Mouse (Mus musculus) left cerebral cortex, postnatal 14 days (tissue): Measurements from ENCODE around the gene Atp12a. TPM values are rescaled to one million over a fixed set of nuclear protein-coding genes. Genes with fewer than 3 reads are reported as not detected.
A peak's percentile ranks its signal among the peaks of the same experiment; 100 is the strongest.

Experiments
- DNase-seq, 2 experiments: peaks; one replicate each; pipeline ENCODE4 v3.0.0; 2021 to 2022; ENCODE audit warnings: low spot score in 2 of 2, mixed read lengths in 1 of 2
- intact Hi-C: fragments of 180-260 bp; cut with DNase I; formaldehyde crosslinking; loops from one replicate; pipeline ENCODE4 v1.15.1; 2025
- long read RNA-seq, 2 experiments: library from polyadenylated mRNA; stranded (forward); transcript quantifications; one replicate each; pipeline ENCODE4 v2.0.0; 2021
- total RNA-seq, 2 experiments: library from RNA; stranded (reverse); gene quantifications; 2 replicates each; pipeline ENCODE4 v1.2.3; 2021

Gene Atp12a
- total RNA-seq = under 1 TPM; 0.19 to 0.24 TPM
- long read RNA-seq, experiment 1 = 0 reads
- long read RNA-seq, experiment 2, partial matches to known transcripts = 0 of 2 reads
- long read RNA-seq, experiment 2, other reads (novel, unspliced or antisense) = 1 of 2 reads

DNA sequence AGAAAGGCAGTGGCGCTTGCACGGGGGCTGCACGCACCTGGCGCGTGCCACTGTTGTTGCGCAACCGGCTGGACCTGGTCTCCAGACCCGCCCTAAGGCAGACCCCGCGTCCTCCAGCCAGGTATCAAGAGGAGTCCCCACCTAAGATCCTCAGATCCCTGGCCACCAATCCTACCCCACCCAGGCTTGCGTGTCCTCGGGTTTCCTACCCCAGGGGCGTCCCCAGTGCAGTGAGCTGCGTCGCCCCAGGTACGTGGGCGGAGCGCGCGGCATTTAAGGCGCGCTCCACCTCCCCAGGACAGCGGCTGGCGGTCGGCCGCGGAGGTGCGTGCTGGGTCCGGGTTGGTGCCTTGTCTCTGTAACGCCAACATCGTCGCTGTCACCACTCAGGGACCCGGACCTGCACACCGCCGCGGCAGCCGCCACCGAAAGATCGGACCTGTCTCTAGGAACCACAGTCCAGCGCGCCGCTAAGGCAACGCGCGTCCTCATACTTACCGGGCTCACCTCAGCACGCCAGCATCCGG, at the start of gene Atp12a:
Atp12a (plus strand) TSS at position 358 of the 527 bp plus-strand sequence.
- no peak for DNase-seq
- intact Hi-C loops = no loop called here

GRCm38 (mm10) chr14:56315519-56315918, 49.3 kb upstream of the Atp12a start:
- intact Hi-C loops = no loop called here
- DNase-seq = no peak

DNA sequence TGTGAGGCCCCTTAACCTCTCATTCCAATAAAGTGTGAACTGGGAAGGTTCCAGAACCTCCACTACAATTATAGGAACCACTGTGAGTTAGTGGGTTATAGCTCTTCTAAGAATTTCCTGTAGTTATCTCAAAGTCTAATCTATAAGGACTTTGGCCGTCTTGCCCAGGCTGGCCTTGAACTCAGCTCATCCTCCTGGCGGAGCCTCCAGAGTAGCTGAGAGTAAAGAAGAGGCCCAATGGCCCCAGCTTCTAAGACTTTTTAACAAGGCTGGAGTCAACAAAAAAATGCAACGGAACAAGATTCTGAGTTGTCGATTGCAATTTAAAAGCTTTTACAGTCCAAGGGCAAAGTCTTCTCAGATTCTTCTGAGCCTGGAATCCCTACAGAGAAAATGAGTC, 48.5 kb upstream of the Atp12a start:
- DNase-seq = no peak
- intact Hi-C loops = no loop called here

GRCm38 (mm10) chr14:56322982-56323381, 41.9 kb upstream of the Atp12a start:
- intact Hi-C loops = no loop called here
- no peak for DNase-seq

- no peak for DNase-seq
- intact Hi-C loops = no loop called here
Observed at GRCm38 (mm10) chr14:56325038-56325437, 39.8 kb upstream of the Atp12a start.

DNA sequence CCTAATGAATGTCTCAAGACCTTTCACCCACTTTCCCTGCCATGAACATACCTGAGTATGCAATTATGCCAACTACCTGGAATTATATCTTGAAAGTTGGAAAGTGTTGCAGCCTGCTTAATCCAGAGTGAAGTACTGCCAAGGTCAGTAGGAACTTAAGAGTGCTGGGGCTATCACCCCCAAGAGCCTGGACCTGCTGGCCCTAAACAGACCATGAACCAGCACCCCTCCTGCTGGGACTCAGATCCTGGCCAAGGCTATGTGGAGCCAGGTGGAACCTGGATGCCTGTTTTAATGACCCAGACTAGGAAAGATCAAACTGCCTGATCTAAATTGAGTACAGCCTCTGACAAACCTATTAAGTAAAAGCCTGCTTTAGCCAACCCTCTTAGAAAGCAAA, 31.2 kb upstream of the Atp12a start:
- DNase-seq = no peak
- intact Hi-C loops = no loop called here

DNA sequence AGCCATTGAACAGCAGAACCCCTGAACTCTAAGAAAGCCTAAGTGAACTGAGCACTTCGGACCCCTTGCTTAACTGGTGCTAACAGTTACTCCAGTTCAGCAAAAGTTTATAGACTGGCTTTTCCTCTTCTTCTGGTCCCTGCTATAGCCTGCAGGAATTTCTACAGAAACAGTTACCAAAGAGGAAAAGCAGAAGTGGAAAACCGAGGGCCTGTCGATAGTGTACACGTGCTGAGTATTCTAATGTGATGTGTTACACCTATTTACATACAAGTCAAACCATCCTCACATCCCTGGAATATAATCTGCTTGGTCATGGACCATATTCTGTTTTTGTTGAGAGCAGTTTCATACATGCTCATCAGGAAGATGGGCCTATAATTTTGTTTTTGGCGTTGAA, 30.4 kb upstream of the Atp12a start:
- intact Hi-C loops = no loop called here
- DNase-seq = no peak

DNA sequence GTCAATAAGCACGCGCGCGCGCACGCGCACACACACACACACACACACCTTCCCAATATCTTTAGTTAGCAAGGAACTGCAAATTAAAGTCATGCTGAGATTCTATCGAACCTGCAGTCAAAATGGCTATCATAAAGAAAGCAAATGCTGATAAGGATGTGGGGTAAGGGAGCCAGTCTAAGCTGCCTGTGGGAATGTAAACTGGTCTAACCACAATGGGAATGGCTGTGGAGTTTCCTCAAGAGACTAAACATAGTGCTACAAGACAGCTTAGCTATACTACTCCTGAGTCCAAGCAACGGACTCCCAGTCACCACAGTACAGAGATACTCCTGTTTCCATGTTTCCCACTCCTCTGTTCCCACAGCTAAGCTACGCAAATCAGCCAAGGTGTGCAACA, 28.8 kb upstream of the Atp12a start:
- intact Hi-C loops = no loop called here
- no peak for DNase-seq

DNA sequence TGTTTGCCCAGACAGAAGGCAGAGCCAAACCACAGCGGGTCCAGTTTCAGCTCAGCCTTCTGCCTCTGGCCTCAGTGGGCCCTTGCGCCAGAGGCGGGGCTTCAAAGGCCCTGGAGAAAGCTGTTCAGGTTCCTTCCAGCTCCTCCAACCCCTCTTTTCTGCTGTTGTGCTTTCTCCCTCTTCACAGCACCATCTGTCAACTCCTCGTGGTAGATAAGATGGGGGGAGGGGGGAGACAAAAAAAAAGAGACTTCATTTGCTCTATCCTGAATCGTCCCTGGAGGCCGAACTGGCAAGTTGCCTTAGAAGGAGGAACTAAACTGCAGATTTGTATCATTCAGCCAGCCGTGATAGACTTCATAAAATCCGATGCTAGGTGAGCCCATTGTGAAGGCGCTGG, 27.8 kb upstream of the Atp12a start:
- DNase-seq = no peak
- intact Hi-C loops = no loop called here

- DNase-seq = no peak
- intact Hi-C loops = no loop called here
Observed at GRCm38 (mm10) chr14:56337696-56338095, 27.2 kb upstream of the Atp12a start.

DNA sequence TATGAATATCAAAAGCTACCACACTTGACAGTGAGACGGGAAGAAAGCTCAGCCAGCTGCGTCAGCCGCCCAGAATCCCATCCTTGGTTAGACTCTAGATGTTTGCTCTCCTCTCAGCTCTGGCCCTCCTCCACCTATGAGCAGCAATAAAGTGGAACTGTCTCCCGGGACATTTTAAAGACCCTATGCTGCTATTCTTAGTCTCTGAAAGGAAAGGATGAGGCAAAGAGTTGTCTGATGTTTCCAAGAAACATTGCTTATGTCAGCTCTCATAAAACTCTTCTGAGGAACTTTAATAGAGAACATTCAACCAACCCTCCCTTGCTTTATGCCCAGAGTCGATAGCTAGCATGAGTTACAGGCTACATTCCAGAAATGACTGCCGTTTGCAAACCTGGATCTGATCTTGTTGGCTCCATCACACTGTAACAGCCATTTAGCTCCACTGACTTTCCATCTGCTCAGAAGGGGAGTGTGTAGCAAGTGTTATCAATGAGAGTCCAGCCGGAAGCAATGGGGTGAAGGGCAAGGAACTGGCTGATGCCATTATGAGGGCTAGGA, 25.9 kb upstream of the Atp12a start:
- DNase-seq = no peak
- intact Hi-C loops = no loop called here

GRCm38 (mm10) chr14:56348704-56349103, 16.2 kb upstream of the Atp12a start:
- intact Hi-C loops = no loop called here
- peak in 1 of 2 experiments; percentile 51 for DNase-seq

DNA sequence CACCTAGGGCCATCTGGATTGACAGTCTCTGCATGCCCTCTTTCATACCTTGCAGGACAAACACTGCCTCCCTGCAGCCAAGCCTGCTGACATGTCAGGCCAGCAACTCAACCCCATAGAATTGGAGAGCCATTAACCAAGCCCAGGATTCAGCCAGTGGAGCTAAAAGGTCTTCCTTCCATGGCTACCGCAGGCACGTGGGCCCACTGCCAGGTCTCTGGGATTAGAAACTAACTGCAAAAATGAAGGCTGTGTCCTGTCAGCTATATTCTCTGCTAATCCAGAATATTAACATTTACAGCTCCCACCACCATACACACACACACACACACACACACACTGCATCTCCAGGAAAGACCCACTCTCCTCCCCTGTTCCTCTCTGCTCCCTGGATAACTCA, 15.3 kb upstream of the Atp12a start:
- intact Hi-C loops = no loop called here

DNA sequence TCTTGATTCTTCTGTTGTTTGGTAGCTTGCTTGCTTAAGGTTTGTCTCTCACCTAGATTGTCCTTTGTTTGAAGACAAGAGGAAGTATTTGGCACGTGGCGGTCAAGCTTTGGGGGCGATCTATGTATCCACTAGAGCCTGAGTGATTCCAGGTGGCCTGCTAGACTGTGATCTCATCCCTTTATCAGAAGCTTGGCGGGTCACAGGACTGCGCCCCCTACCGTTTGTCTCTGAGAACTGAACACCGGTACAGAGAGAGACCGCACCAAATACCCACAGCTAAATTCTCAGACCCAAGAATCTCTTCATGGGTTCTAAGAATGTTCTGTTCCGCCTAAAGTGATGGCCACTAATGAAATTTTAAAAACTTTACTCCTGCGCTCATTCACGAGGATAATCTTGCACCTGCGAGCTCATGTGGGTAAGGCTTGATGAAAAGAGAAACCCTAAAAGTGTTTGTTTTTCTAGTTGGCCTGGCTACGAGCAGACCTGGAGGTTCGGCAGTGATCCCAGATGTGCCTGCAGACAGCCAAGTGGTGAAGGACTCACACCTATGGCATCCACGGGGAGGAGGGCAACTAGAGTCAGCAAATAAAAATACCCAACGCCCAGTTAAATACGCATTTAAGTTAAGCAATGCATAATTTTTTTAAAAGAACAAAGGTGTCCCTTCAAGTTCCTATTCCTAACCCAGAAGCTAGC, 12.8 kb upstream of the Atp12a start:
- intact Hi-C loops = no loop called here
- DNase-seq = no peak

More for the DNA sequence above, 15.3 kb upstream of the Atp12a start:
- DNase-seq = no peak

DNA sequence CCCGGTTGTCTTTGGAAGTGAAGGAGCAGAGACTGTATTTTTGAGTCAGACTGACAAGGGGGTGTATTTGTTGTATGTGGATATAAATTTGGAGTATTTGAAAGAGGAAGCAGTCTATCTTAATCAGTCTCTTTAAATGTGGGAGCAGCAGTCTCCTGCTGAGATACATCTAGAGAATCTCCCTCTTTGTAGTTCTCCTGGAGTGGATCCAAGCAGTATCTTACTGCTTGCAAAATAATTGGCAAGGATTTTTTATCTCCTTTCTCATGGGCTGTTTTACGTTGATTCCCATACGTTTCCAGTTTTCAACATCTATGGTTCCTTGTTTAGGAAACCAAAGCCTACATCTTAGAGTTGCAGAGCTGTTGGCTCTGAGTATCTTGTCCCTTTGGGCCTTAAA, 10.1 kb upstream of the Atp12a start:
- no peak for DNase-seq
- intact Hi-C loops = no loop called here

GRCm38 (mm10) chr14:56355396-56355795, 9.5 kb upstream of the Atp12a start:
- intact Hi-C loops = no loop called here
- no peak for DNase-seq

GRCm38 (mm10) chr14:56356196-56356595, 8.7 kb upstream of the Atp12a start:
- intact Hi-C loops = no loop called here
- DNase-seq = no peak

- intact Hi-C loops = no loop called here
- no peak for DNase-seq
Observed at GRCm38 (mm10) chr14:56358422-56358821, 6.4 kb upstream of the Atp12a start.

- no peak for DNase-seq
- intact Hi-C loops = no loop called here
Observed at GRCm38 (mm10) chr14:56359131-56359530, 5.7 kb upstream of the Atp12a start.

GRCm38 (mm10) chr14:56365292-56365691, 424 bp downstream of the Atp12a start:
- DNase-seq = no peak

DNA sequence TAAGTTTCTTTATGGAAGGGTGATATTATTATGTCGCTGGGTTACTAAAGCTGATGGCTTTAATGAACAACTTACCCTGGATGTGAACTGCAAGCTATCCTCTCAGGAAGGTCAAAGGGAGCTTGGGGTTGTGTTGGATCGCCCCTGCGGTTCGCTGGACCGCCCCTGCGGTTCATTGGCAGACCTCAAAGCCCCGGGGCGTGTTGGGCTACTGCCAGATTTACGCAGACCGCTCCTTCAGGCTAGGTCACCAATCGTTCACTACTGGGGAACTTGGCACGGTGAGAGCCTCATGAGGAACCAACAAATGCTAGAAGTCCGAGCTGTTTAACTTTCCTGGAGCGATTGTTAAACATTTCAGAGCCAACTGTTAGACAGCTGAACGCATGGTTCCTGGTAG, 1.8 kb downstream of the Atp12a start:
- DNase-seq = no peak
- intact Hi-C loops = no loop called here

More at GRCm38 (mm10) chr14:56365292-56365691, 424 bp downstream of the Atp12a start:
- intact Hi-C loops = no loop called here
